Mouse (Mus musculus) gastrocnemius, postnatal 14 days (tissue): ENCODE measurements around the gene Lsamp. TPM values are rescaled to one million over a fixed set of nuclear protein-coding genes. Genes with fewer than 3 reads are reported as not detected.

ENCODE experiments used
- DNase-seq: peaks from one replicate; pipeline ENCODE4 v3.0.0; 2021; ENCODE audit warnings: mixed read lengths
- intact Hi-C: fragments of 180-260 bp; cut with DNase I; formaldehyde crosslinking; loops from one replicate; pipeline ENCODE4 v1.15.1; 2025; ENCODE audit warnings: low total_unique reads
- microRNA-seq, 2 experiments: library from miRNA; unstranded; fragments of <30 nt; microRNA quantifications; one replicate each; pipeline ENCODE4 v1.2.0; 2021
- total RNA-seq, 2 experiments: library from RNA; stranded (reverse); gene quantifications; 2 replicates each; pipeline ENCODE4 v1.2.3; 2021

Gene Lsamp
- total RNA-seq, 2 experiments from 2014 or later: 0.58 to 1.6 TPM

DNA sequence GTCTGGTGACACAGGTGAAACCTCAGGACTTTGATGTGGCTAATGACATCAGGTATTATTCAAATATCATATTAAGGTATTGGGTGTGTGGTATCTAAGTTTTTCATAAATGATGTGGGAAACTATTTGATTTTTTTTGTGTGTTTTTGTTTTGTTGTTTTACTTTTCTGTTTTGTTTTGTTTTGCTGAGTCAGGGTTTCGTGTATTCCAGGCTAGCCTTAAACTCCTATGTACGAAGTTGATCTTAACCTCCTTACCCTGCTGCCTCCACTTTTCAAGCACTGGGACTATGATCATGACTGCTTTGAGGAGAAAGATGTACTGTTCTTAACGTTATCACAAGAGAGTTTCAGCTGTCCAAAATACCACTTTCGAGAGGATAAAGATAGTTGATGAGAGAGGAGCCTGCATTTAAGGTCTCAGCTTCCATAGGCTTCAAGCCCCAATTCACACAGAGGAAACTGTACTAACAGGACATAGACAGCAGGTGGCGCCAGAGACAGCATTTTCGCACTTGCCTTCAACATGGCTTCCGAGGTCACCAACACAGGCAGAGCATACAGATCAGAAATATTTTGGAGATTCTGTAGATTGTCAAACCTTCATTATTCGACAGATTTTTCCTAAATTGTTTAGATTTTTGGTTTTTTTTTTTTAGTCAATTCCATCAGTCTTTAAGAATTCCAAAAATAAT lies 2185.4 kb downstream of the Lsamp start:
- peak; percentile 65 for DNase-seq
- intact Hi-C loops: no loop called here

DNA sequence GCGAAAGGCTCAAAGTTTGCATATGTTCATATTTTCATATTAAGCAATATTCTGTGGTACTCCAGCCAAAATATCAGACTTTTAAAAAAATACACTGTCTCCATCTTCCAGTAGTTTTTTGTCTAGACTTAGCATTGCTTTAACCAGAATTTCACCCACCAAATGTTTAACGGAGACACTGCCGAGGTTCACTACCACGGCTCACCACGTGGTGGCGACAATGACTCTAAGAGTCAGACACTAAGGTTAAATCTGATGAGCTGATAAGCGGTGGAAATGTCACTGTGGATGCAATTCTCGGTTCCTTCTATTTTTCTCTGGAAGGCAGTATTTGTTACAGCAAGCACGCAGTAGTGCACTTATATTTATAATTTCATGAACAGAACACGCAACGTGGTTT lies 2188.3 kb downstream of the Lsamp start:
- DNase-seq: peak; percentile 74
- intact Hi-C loops: no loop called here

DNA sequence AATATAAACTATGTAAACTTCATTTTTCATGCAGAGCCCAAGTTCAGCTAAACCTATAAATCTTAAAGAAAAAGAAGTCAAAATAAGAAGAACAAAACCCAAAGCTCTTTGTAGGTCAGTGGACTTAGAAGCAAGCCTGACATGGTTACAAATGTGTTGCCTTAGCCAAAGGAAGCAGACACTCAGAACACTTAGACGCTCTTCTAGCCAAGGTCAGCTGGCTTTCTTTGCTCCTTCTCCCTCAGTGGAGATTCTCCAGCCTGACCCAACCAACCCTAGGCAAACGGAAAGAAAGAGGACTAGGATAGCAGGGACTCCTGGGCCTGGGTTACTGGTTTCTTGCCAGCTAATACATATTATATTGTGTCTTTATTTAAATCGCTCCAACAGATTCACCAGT lies 2194.7 kb downstream of the Lsamp start:
- no peak for DNase-seq
- intact Hi-C loops: no loop called here

DNA sequence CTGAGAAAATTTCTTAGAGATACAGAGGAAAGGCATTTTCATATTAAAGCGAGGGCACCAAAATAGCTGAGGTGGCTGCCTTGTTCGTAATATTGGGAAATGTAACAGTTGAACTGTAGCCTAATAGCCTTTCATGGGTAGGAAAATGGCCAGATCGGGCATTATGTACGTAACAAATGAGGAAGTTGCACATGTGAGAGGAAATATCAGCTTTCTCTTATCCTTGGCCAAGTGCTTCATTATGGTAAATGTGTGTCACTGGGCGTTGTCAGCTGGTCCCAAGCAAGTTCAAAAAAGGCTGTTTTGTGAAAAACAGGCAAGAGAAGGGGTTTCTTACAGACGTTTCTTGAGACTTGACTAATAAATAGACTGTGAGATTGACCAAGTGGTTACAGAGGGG lies 2195.9 kb downstream of the Lsamp start:
- no peak for DNase-seq
- intact Hi-C loops: no loop called here

DNA sequence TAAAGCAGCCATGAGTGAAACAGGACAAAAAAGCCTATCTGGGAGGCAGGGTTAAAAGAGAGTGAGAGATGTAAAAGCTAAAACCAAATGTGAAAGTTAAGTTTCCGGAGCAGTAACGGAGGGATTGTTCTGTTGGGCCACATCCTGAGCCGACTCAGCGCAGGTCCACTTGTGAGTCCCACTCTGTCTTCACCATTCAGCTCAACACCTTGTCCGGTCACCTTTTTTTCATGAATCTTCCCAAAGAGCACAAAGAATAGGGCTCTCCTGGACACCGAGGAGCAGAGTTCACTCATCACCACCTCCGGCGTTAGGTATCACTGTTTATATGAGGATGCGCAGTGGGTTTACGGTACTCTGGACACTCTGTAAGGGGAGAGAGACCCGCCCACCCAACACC lies 2196.3 kb downstream of the Lsamp start:
- DNase-seq: no peak
- intact Hi-C loops: no loop called here

DNA sequence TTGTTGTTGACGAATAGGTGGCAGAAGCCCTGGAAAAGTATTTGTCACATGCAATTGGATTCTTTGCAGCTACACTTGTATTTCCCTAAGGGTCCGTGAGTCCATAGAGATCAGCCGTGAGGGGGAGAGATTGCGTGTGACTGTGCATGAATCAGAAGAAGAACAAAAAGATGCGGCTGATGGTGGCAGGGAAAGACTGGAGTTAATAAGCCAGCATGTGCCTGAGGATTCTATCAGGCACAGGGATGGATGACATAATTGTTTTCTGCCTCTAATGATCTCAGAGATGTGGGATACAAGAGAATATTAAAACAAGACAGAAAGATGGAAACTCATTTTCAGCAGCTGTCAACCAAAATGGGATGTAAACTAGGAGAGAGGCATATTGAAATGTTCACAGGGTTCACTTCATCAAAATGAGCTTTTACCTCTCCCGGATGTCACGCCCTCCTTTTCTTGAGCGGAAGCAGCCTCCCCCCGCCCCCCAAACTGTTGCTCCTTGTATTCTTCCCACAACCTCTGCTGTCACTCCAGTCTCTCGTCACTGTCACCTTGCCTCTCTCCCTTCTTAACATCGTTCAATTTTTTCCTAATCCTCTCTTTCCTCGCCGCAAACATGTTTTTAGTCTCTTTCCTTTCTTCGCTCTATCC lies 2205.4 kb downstream of the Lsamp start:
- DNase-seq: no peak
- intact Hi-C loops: no loop called here

DNA sequence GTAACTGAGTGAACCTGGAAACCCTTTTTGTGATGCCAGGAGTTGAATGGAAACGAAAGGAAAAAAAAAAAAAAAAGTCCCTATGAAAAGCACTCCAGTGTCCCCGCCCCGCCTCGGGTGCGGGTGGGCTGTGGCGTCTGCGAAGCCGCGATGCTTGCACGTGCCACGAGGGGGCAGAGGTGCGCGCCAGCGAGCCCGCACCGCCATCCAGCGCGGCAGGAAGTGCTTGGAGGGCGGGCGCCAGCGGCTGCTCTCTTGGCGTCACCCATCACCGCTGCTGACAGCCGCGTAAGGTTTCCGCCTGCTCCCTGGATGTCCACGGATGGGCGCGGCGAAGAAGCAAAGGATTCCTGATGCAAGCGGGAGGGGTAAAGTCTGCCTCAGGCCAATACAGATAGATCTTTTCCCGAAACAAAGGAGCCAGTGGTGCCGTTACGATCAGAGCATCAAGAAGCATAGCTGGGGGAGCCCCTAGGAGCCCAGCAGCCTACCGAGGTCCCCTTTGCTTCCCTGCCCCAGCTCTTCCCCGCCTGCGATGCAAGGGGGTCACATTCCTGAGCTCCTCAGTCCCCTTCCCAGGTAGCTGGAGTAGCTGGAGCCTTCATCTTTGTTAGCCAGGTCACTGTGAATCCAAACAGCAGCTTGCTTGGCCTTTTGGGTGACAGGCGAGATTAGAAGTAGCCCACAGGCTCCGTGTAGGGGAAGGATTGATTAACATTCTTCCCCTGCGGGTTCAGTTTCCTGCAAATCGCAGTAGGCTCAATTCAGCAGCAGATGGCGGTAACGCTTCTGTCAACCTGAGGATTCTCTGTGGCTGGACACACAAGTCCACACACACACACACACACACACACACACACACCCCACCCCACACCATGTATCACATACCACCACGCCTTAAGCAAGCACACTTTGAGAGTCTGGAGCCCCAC lies 2206.2 kb downstream of the Lsamp start:
- DNase-seq: peak; percentile 92
- intact Hi-C loops: no loop called here

Small RNA genes lying within 50 kb of the gene (microRNA-seq; reads per million reads assigned to microRNA genes)
- gene Gm27887 (0 reads per million in 2 experiments), gene Gm47276 (0 reads per million in 2 experiments)
